Mouse (Mus musculus) retina, postnatal 7 days (tissue): ENCODE data around the gene Dpm3.

ENCODE experiments used
- DNase-seq: peaks from one replicate; pipeline ENCODE4 v3.0.0-alpha.2; 2012; ENCODE audit warnings: low read depth, low spot score

Dpm3 gene

DNA sequence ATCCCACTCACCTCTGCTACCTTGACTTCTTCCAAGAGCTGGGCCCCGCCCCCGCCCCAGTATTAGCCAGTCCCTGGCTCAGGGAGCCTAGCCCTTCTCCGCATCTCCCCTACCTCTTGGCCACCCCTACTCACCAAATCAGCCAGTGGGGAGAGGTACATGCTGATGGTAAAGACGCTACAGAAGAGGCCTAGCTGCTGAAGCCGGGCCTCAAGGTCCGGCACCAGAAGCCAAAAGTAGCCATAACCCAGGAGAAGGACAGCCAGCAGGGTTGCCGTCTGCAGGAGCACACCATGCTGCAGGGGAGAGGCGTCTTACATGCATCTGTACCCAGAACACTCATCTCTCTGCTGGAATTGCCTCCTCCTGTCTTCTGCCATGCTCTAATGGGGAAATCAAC, 9.8 kb downstream of the Dpm3 start:
- DNase-seq = no peak

- no peak for DNase-seq
These were observed 11.0 kb downstream of the Dpm3 start, which contains the start of gene Slc50a1 for GRCm38 (mm10) chr3:89270051-89270755. Gene Slc50a1, minus strand, starts transcription at chr3:89270570.

DNA sequence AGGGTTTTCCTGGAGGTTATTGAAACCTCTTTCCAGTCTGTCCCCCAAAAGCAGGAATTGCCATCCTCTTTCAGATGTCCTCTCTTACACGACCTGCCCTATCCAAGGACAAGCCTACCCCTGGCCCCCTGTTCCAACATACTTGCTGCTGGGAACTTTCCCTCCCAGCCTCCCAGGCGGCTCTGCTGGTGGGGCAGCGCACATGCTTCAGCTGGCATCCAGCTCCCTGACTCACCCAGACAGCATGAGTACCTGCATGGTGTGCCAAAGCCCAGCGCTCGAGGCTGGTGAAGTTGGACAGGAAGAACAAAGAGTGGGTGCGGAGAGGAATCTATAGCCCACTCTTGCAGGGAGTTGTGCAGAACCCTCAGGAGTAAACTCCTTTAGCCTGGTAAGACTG, 11.7 kb downstream of the Dpm3 start:
- DNase-seq = no peak

GRCm38 (mm10) chr3:89271760-89272159, 12.6 kb downstream of the Dpm3 start:
- no peak for DNase-seq

DNA sequence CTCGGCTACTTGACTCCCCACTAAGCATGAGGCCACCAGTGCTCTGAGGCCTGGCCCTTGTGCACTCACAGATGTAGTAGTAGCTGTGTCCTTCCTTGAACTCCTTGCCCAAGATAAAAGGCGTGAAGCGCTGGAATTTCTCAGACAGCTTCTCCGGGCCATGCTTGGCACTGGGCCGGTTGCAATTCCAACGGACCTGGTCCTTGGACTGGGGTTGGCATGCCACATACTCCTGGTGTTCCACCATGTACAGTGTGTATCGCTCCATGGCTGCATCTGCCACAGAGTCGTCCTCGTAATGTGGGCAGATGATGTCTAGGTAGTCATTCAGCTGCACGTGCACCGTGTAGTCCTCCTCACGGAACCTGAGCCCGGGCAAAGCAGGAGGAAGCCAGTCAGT, 16.9 kb downstream of the Dpm3 start:
- no peak for DNase-seq

DNA sequence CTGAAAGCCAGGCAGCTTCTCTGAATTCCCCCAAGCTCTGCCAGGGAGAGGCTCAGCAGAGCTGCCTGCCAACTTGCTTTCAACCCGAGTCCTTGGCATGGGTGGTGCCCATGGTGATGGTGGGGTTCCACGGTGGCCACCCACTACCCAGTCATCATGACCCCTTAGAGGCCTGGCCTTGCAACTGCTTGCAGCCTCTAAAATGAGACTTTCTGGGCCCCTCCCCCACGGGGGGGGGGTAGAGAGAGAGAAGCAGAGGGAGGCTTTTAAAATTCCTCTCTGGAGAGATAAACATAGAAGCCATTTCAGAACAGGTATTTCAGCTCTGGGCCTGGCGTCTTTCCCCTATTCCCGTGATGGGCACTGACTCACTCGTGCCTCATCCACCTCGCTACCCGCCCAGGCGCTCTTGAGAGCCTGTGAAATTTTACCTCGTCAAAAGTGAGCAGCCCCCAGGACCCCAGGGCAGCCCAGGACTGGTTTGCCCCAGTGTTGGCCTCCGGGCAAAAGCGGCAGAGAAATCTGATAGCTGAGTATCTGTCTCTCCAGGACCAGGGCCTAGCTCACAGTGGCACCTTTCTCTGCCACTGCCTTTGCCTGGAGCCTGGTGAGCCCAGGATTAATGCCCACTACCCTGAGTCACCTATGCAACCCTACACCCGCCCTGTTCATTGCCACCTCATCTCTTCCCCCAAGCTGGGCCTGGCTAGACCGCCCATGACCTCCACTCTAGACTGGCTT, 18.3 kb downstream of the Dpm3 start:
- no peak for DNase-seq

DNA sequence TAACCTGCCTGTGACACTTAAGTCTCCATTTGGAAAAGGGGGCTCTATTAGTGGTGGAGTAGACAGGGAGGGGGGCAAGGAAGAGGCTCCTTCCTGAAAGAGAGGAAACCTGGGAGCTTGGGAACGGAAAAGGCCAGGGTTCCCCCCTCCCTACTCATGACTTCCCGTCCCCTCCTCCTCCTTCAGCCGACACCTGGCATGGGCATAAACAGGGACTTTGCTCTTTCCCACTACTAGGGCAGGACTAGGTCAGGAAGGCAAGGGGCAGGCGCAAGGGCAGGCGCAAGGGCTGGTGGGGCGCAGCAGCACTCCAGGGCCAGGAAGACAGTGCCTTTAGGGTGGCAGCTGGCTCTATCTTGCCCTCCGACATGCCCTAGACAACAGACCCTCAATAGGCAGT, 18.9 kb downstream of the Dpm3 start:
- no peak for DNase-seq

- DNase-seq = no peak
These were observed 19.5 kb downstream of the Dpm3 start for GRCm38 (mm10) chr3:89278643-89279042.

DNA sequence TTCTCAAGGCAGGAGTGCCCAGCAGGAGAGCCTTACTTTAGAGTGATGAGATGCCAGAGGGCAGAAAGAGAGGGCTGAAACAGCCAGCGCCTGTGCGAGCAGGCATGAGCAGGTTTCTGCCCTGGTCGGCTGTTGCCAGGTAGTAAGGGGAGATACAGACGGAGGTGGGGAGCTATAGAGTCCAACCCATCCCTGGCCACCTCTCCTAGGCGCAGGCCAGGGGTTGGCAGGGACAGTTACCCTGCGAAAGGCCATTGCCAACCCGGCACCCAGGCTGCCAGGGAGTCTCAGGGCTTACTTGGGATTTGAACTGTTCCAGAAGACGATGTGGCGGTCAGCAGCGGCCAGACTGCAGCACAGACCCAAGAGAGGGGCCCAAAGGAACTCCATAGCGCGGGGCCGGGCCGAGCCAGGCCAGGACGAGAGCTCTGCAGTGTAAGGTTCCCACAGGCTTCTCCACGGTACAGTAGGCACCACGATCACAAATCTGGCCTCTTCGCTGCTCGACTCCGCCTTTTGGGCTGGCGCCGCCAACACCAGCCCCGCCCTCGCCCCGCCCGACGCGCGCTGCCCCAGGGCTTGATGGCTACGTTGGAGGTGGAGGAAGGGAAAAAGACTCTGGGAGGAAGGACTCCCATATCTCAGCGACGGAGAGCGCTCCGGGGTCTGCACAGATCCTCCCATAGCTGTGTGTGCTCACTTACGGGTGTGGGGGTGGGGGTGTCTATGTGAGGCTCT, 20.2 kb downstream of the Dpm3 start:
- no peak for DNase-seq

- no peak for DNase-seq
These were observed 21.0 kb downstream of the Dpm3 start for GRCm38 (mm10) chr3:89280050-89280605.

- DNase-seq = no peak
These were observed 21.7 kb downstream of the Dpm3 start, which contains the start of gene Efna1 for GRCm38 (mm10) chr3:89280606-89281511. Gene Efna1, minus strand, starts transcription at chr3:89281142.

- peak; percentile 76 for DNase-seq
These were observed 22.6 kb downstream of the Dpm3 start for GRCm38 (mm10) chr3:89281579-89282290.

GRCm38 (mm10) chr3:89282291-89282643, 23.1 kb downstream of the Dpm3 start:
- no peak for DNase-seq

GRCm38 (mm10) chr3:89284261-89284660, 25.1 kb downstream of the Dpm3 start:
- no peak for DNase-seq

- no peak for DNase-seq
These were observed 26.4 kb downstream of the Dpm3 start for GRCm38 (mm10) chr3:89285526-89285925.

GRCm38 (mm10) chr3:89287286-89287685, 28.1 kb downstream of the Dpm3 start:
- DNase-seq = no peak

- no peak for DNase-seq
These were observed 29.4 kb downstream of the Dpm3 start for GRCm38 (mm10) chr3:89288503-89288928.

DNA sequence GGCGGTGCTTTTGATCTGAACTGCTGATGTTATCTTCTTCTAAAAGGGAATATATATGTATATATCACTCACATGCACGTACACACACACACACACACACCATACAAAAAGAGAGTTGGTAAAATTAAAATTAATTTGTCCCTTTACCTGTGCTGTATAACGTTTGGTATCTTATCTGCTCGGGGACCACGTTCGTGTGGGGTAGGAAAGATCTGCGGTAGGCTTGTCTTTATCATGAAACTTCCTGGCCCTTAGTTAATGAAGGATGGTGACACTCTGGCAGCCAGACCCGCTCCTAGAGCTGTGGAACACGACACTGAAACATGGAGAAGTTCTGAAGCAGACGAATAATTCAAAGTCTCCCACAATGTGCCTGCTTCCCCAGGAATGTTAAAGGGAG, 32.7 kb downstream of the Dpm3 start:
- no peak for DNase-seq

- DNase-seq = no peak
These were observed 33.1 kb downstream of the Dpm3 start for GRCm38 (mm10) chr3:89292303-89292702.

GRCm38 (mm10) chr3:89293247-89293918, 34.2 kb downstream of the Dpm3 start:
- DNase-seq = no peak
